Mouse (Mus musculus): Measurements from ENCODE around the gene Atrip.

- TF ChIP-seq CTCF (IDR thresholded peaks at IDR 0.05; ENCODE audit: control insufficient read depth, insufficient read depth, low read length) (no peak), POLR2A (IDR thresholded peaks at IDR 0.05; ENCODE audit: borderline replicate concordance, control insufficient read depth, low read depth, low read length) (no peak)
Observed at GRCm38 (mm10) chr9:109097831-109098230, 23.9 kb upstream of the Atrip start.

Data from bone marrow, adult 2 months (tissue).